Mouse (Mus musculus) forebrain, embryonic 11.5 days (tissue): ENCODE results near the gene Adamts2. TPM values are rescaled to one million over a fixed set of nuclear protein-coding genes. Genes with fewer than 3 reads are reported as not detected.

Experiments
- ATAC-seq: fragments of 200-750 bp; cut with Nextera tagmentation; replicated peaks from 2 replicates; pipeline ENCODE4 v1.8.0; 2017; ENCODE audit warnings: moderate TSS enrichment; ENCODE audit not compliant: low FRiP score
- DNase-seq: peaks from one replicate; pipeline ENCODE4 v3.0.0-alpha.2; 2017; ENCODE audit warnings: low spot score
- H3K27ac ChIP-seq: fragments of 300-500 bp; sonication (generic); 2 replicates; pipeline ENCODE4 v1.5.1; 2014; ENCODE audit warnings: low read depth, low read length
- H3K27me3 ChIP-seq: fragments of 300-500 bp; sonication (generic); 2 replicates; pipeline ENCODE4 v1.6.1; 2014; ENCODE audit warnings: mild to moderate bottlenecking, low read length, mixed read lengths; ENCODE audit not compliant: control insufficient read depth, insufficient read depth
- H3K36me3 ChIP-seq: fragments of 300-500 bp; sonication (generic); 2 replicates; pipeline ENCODE4 v1.6.1; 2014; ENCODE audit warnings: mild to moderate bottlenecking, low read length, moderate library complexity, mixed read lengths; ENCODE audit not compliant: control insufficient read depth, insufficient read depth
- H3K4me1 ChIP-seq: fragments of 300-500 bp; sonication (generic); replicated peaks from 2 replicates; pipeline ENCODE4 v1.6.1; 2014; ENCODE audit warnings: low read length, mixed read lengths; ENCODE audit not compliant: control insufficient read depth, insufficient read depth
- H3K4me2 ChIP-seq: fragments of 300-500 bp; sonication (generic); 2 replicates; pipeline ENCODE4 v1.6.1; 2014; ENCODE audit warnings: low read depth, mild to moderate bottlenecking, low read length, moderate library complexity, mixed read lengths; ENCODE audit not compliant: severe bottlenecking
- H3K4me3 ChIP-seq: fragments of 300-500 bp; sonication (generic); 2 replicates; pipeline ENCODE4 v1.5.1; 2014; ENCODE audit warnings: low read depth, low read length
- H3K9ac ChIP-seq: fragments of 300-500 bp; sonication (generic); 2 replicates; pipeline ENCODE4 v1.6.1; 2014; ENCODE audit warnings: low read length
- H3K9me3 ChIP-seq: fragments of 300-500 bp; sonication (generic); 2 replicates; pipeline ENCODE4 v1.6.1; 2016; ENCODE audit warnings: low read length, mixed read lengths; ENCODE audit not compliant: control insufficient read depth
- WGBS: fragments of 180-500 bp; shearing (Covaris S2); extraction: QIAGEN DNeasy Blood & Tissue Kit; methylation state at CpG from one replicate; pipeline ENCODE4 v1.1.7; 2014; 5-methylcytosine and 5-hydroxymethylcytosine counted together
- polyA plus RNA-seq: library from polyadenylated mRNA; unstranded; fragments of >200 nt; fragmentation: Nextera tagmentation; extraction: Ambion mirVana; gene quantifications from 2 replicates; pipeline ENCODE4 v1.2.1, GENCODE M21; 2014

The Adamts2 gene
- polyA plus RNA-seq, 1 experiment from 2014 or later: 1.0 TPM

DNA sequence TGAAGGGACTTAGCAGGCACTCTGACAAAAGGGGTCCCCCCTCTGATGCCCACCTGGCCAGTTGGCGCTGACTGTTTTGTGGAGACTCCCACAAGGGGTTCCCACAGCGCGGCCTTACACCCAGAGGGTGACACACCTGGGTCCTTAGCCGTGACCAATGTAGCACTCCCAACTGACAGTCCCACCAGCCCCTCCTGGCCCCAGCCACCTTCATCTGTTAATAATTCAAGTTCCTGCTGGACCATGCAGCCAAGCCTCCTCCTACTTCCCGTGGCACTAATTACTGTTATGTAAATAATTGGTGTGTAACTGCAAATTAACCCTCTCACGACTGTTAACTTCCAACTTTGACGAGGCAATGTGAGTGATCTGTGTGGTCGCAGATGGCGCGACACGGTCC is 195.8 kb downstream of the Adamts2 start:
- no peak overlapping the region for H3K27ac ChIP-seq
- no peak overlapping the region for H3K4me3 ChIP-seq
- H3K9ac ChIP-seq: no peak overlapping the region
- no peak for ATAC-seq
- no peaks in the 10 kb centered on the region for H3K9me3 ChIP-seq
- no peak overlapping the region for H3K4me2 ChIP-seq
- peak; percentile 49 for DNase-seq
- no peaks in the 10 kb centered on the region for H3K36me3 ChIP-seq
- no peaks in the 10 kb centered on the region for H3K4me1 ChIP-seq
- 81% methylated on average over 11 of the region's 11 CpGs for WGBS
- H3K27me3 ChIP-seq: no peaks in the 10 kb centered on the region

DNA sequence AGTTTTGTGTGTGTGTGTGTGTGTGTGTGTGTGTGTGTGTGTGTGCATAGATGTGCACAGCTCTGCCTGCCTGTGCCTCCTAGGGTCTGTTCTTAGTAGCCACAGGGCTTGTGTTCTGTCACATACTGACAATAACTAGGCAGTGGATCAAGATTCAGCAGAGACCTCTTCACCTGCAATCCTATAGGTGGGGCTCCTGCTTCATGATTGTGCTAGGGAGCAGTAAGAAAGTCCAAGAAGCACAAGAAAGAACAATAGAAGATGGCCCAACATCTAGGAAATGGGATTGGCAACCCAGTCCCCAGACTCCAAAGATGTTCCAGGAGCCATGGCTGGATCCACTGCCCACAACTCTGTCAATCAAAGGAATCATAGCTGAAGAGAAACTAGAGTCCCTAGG is 197.0 kb downstream of the Adamts2 start:
- no peak for ATAC-seq
- Histone ChIP-seq H3K9ac (no peak overlapping the region), H3K27ac (no peak overlapping the region), H3K4me2 (no peak overlapping the region), H3K36me3 (no peaks in the 10 kb centered on the region), H3K4me1 (no peaks in the 10 kb centered on the region), H3K9me3 (no peaks in the 10 kb centered on the region), H3K27me3 (no peaks in the 10 kb centered on the region), H3K4me3 (no peak overlapping the region)
- DNase-seq: peak; percentile 25

DNA sequence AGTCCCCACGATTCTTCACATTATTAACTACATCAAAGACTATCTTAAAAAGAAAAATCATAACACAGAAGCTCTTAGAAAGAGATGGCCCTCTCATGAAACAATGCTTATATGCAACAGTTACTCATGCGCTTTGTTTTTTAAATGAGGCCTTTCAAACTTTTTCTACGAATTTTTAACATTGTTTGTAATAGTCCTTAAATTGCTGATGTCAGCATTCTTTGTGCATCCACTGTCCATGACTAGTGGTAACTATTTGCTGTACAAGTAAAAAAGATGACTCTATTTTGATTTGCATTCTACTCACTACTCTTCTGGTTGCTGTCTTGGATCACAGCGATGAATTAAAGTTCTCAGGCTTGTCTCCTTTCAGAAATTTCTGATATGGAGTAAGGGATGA is 212.3 kb downstream of the Adamts2 start:
- Histone ChIP-seq H3K9me3 (peaks cover 28% of the 10 kb centered on the region), H3K36me3 (peaks cover 63% of the 10 kb centered on the region), H3K9ac (no peak overlapping the region), H3K27me3 (no peaks in the 10 kb centered on the region), H3K4me1 (no peaks in the 10 kb centered on the region), H3K4me3 (no peak overlapping the region), H3K27ac (no peak overlapping the region), H3K4me2 (no peak overlapping the region)
- no peak for DNase-seq
- WGBS: 97% methylated on average over 4 of the region's 4 CpGs
- no peak for ATAC-seq

- H3K4me1 ChIP-seq: peaks cover 4% of the 10 kb centered on the region; the same call in 1 of the 2 replicates
- peak overlapping the region; percentile 88; the same call in 1 of the 2 replicates for H3K4me2 ChIP-seq
- no peak for ATAC-seq
- WGBS: 79% methylated on average over 2 of the region's 2 CpGs
- no peak for DNase-seq
- no peaks in the 10 kb centered on the region for H3K27me3 ChIP-seq
- H3K4me3 ChIP-seq: peak overlapping the region; percentile 78
- no peaks in the 10 kb centered on the region for H3K9me3 ChIP-seq
- H3K9ac ChIP-seq: peak overlapping the region; percentile 85; the same call in 1 of the 2 replicates
- H3K27ac ChIP-seq: no peak overlapping the region
- peaks cover 16% of the 10 kb centered on the region for H3K36me3 ChIP-seq
Observed at GRCm38 (mm10) chr11:50826214-50826613, 224.3 kb downstream of the Adamts2 start.

- H3K27me3 ChIP-seq: no peaks in the 10 kb centered on the region
- H3K4me3 ChIP-seq: peak within 1 kb of the TSS; percentile 78
- peak within 1 kb of the TSS; percentile 85 for H3K9ac ChIP-seq
- ATAC-seq (peak; percentile 97), DNase-seq (peak; percentile 93)
- H3K9me3 ChIP-seq: no peaks in the 10 kb centered on the region
- H3K4me2 ChIP-seq: peak within 1 kb of the TSS; percentile 88
- WGBS: 1% methylated on average over 45 of the region's 45 CpGs
- H3K36me3 ChIP-seq: peaks cover 16% of the 10 kb centered on the region
- peaks cover 4% of the 10 kb centered on the region; the same call in 1 of the 2 replicates for H3K4me1 ChIP-seq
- no peak within 1 kb of the TSS for H3K27ac ChIP-seq
Observed at GRCm38 (mm10) chr11:50827010-50827953, 225.4 kb downstream of the Adamts2 start, which contains the start of gene Zfp354c. TSS of gene Zfp354c (minus strand) at chr11:50827724.

DNA sequence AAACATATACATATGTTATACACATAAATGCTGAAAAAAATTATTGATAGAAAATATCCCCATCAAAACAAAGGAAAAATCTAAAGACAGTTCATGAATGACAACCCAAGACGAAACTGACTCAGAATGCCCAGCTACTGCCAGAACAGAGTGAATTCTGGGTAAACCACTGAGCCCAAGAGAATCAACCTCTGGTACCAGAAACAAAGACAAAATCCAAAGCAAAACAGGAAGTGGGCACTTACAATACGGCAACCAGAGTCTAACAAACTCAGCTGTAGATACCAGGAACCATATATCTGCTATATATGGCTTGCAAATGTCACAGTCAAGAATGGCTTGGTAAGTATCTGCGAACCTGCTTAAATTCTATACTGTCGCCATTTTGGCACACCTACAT is 233.8 kb downstream of the Adamts2 start:
- no peak overlapping the region for H3K27ac ChIP-seq
- WGBS: 88% methylated on average over 4 of the region's 4 CpGs
- peaks cover 5% of the 10 kb centered on the region; the same call in 1 of the 2 replicates for H3K9me3 ChIP-seq
- no peak overlapping the region for H3K4me3 ChIP-seq
- no peaks in the 10 kb centered on the region for H3K36me3 ChIP-seq
- ATAC-seq (no peak), DNase-seq (no peak)
- no peaks in the 10 kb centered on the region for H3K4me1 ChIP-seq
- H3K9ac ChIP-seq: no peak overlapping the region
- H3K27me3 ChIP-seq: no peaks in the 10 kb centered on the region
- H3K4me2 ChIP-seq: no peak overlapping the region

- peak within 1 kb of the TSS; percentile 31 for H3K4me3 ChIP-seq
- H3K4me1 ChIP-seq: no peaks in the 10 kb centered on the region
- ATAC-seq (peak; percentile 96), DNase-seq (peak; percentile 95)
- 27% methylated on average over 22 of the region's 22 CpGs for WGBS
- no peaks in the 10 kb centered on the region for H3K9me3 ChIP-seq
- peak within 1 kb of the TSS; percentile 59 for H3K4me2 ChIP-seq
- H3K36me3 ChIP-seq: no peaks in the 10 kb centered on the region
- H3K27ac ChIP-seq: no peak within 1 kb of the TSS
- peak within 1 kb of the TSS; percentile 69 for H3K9ac ChIP-seq
- H3K27me3 ChIP-seq: no peaks in the 10 kb centered on the region
Observed at GRCm38 (mm10) chr11:50841023-50841735, 239.3 kb downstream of the Adamts2 start, which contains the start of gene Zfp879. TSS of gene Zfp879 (minus strand) at chr11:50841552.

DNA sequence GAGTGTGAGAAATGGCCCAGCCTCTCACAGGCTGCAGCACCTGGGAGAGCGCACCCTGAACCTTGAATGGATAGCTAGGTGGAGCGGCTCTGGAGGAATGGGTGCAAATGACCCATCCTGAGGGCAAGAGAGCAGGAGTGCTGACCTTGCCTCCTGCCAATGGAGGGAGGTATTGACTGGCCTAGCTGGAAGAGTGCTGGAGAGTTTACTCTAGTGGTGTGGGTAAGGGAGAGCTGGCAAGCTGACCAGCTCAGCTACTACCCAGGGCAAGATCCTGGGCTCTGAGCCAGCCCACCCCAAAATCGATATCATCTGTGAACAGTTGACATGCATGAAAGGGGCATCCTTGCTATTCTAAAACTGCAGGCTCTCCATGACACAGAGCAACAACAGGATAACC is 244.1 kb downstream of the Adamts2 start:
- Histone ChIP-seq H3K4me3 (no peak overlapping the region), H3K4me2 (no peak overlapping the region), H3K9me3 (no peaks in the 10 kb centered on the region), H3K27me3 (peaks cover 26% of the 10 kb centered on the region), H3K9ac (no peak overlapping the region), H3K27ac (no peak overlapping the region), H3K36me3 (no peaks in the 10 kb centered on the region), H3K4me1 (peaks cover 5% of the 10 kb centered on the region)
- 92% methylated on average over 3 of the region's 3 CpGs for WGBS
- ATAC-seq: no peak
- DNase-seq: no peak
